Mouse (Mus musculus): ENCODE results near the gene Cltb. TPM values are rescaled to one million over a fixed set of nuclear protein-coding genes. Genes with fewer than 3 reads are reported as not detected.

Cltb gene
- polyA plus RNA-seq, 1 experiment from 2014 or later, result 91.1 TPM

DNA sequence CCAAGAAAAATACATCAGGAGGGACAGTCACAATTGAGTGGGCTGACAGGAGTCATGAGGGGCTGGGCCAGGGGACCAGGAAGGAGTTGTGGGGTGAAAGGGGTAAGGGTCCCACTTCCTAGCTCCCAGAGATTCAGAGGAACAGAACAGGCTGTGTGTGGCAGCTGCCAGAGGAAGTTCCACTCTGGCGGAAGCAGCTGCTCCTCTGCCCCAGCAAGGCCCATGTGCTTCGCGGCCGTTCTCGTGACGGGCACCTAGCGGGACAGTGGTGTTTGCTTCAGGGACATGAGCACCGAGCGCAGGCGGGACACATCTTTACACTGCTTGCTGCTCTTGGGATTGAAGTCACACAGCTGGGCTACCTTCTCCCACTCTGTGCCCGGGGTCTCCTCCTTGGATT lies 17.5 kb downstream of the Cltb start:
- WGBS, result 88% methylated on average over 11 of the region's 11 CpGs

DNA sequence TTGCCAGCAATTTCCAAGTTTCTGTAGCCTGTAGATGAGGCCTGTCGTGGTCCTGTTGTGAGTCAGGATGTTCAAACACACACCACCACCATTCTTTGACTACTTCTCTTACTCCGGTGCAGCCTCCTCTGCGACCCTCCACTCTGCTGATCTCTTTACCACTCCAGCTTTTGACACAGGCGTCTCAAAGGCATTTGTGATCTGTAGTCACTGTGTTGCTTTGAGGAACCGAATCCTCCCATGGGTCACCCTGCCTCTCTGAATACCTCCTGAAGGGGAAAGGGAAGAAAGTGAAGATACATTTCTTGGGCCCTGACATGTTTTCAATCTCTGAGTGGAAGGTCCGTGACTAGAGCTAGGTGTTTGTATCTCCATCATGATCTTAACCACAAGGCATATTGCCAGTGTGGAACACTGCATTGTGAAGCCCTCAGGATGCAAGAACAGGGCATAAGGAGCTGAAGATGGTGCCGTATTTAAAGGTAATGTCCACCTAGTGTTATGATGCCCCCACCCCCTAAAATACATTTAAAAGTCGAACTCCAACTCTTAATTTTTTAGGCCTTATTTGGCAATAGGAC lies 19.3 kb downstream of the Cltb start:
- Histone ChIP-seq H3K9ac (replicated peaks) (no peak overlapping the region), H3K4me3 (replicated peaks) (peak overlapping the region; percentile 90; the same call in 1 of the 2 replicates)

More for the DNA sequence above, 17.5 kb downstream of the Cltb start:
- H3K9ac ChIP-seq (replicated peaks), result no peak overlapping the region
- peaks cover 36% of the 10 kb centered on the region for H3K36me3 ChIP-seq
- no peak overlapping the region for H3K27ac ChIP-seq
- no peak overlapping the region for H3K4me2 ChIP-seq (replicated peaks)
- ATAC-seq, result no peak
- peaks cover 27% of the 10 kb centered on the region for H3K4me1 ChIP-seq (replicated peaks)
- H3K9me3 ChIP-seq, result no peaks in the 10 kb centered on the region
- no peak overlapping the region for H3K4me3 ChIP-seq (replicated peaks)
- no peaks in the 10 kb centered on the region for H3K27me3 ChIP-seq

DNA sequence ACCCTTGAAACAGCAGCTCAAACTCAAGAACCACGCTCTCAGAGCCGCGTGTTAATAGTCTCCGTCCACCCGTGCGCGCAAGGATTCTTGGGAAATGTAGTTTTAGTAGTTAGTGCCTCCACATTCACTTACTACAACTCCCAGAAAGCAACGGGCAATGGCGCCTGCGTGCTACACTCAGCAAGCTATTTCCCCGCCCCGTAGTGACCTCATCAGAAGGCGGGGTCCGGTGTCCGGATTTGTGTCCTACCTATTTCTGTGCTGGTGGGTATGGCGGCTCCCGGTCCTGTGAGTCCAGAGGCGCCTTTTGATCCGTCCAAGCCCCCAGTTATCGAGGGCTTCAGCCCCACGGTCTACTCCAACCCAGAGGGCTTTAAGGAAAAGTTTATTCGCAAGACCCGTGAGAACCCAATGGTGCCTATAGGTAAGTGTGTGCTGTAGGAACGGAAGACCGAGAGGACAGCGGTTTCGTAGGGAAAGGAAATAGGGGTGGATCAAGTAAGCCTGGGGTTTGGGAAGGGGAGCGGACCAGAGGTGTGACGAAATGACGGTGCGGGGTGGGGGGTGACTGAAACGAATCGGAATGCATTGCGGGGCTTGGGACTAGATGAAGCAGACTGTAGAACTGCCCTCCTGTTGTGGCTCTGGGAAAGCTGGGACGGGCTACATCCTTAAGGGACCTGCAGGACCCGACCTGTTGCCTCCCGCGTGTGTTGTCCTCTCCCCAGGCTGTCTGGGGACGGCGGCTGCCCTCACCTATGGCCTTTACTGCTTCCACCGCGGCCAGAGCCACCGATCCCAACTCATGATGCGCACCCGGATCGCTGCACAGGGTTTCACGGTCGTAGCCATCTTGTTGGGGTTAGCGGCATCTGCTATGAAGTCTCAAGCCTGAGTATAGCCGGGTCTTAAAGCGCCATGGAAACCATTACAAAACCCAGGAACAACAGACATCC lies 20.9 kb downstream of the Cltb start, which contains the start of the genes Nop16 and Higd2a:
Nop16 (minus strand) TSS at position 95 of the 956 bp plus-strand sequence.
Higd2a (plus strand) TSS at position 212 of the 956 bp plus-strand sequence.
- H3K4me1 ChIP-seq (replicated peaks), result peaks cover 28% of the 10 kb centered on the region
- peaks cover 25% of the 10 kb centered on the region for H3K36me3 ChIP-seq
- peak within 1 kb of the TSS; percentile 91 for H3K27ac ChIP-seq
- peak within 1 kb of the TSS; percentile 81 for H3K4me2 ChIP-seq (replicated peaks)
- H3K9me3 ChIP-seq, result no peaks in the 10 kb centered on the region
- ATAC-seq, result peak; percentile 97
- peak within 1 kb of the TSS; percentile 90 for H3K4me3 ChIP-seq (replicated peaks)
- WGBS, result under 1% methylated on average over 51 of the region's 51 CpGs
- peak within 1 kb of the TSS; percentile 89 for H3K9ac ChIP-seq (replicated peaks)
- no peaks in the 10 kb centered on the region for H3K27me3 ChIP-seq

More for the DNA sequence above, 19.3 kb downstream of the Cltb start:
- Histone ChIP-seq H3K27ac (no peak overlapping the region), H3K27me3 (no peaks in the 10 kb centered on the region), H3K36me3 (peaks cover 28% of the 10 kb centered on the region), H3K4me2 (replicated peaks) (peak overlapping the region; percentile 81), H3K4me1 (replicated peaks) (peaks cover 28% of the 10 kb centered on the region), H3K9me3 (no peaks in the 10 kb centered on the region)
- WGBS, result 94% methylated on average over 8 of the region's 8 CpGs
- ATAC-seq, result no peak

DNA sequence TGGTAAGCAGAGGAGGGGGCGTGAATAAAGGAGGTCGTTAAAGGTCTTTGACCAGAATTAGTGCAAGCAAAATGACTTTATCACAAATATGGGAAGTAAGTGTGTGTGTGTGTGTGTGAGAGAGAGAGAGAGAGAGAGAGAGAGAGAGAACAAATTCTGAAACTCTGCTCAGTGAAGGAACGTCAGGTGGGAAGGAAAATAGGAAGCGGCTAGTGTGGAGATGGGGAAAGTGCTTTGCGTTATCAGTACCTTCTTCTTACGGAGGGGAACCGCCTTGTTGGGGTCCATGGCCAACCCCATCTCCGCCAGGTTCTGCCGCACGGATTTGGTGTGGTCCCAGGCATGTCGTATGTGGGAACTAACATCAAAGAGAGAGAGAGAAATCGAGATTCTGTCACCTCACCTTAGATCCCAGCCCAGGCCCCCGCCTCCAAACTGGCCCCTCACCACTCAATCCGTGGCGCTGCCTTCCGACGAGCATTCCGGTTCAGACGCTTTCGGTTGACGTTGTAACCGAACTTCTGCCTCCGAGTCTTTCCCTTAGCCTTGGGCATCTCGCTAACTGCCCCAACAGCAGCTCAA lies 21.6 kb downstream of the Cltb start:
- peak overlapping the region; percentile 81 for H3K4me2 ChIP-seq (replicated peaks)
- H3K9ac ChIP-seq (replicated peaks), result peak overlapping the region; percentile 56
- H3K4me3 ChIP-seq (replicated peaks), result peak overlapping the region; percentile 90
- peaks cover 28% of the 10 kb centered on the region for H3K4me1 ChIP-seq (replicated peaks)
- H3K9me3 ChIP-seq, result no peaks in the 10 kb centered on the region
- H3K27ac ChIP-seq, result peak overlapping the region; percentile 44; the same call in 1 of the 2 replicates
- peak; percentile 59 for ATAC-seq
- no peaks in the 10 kb centered on the region for H3K27me3 ChIP-seq
- H3K36me3 ChIP-seq, result peaks cover 31% of the 10 kb centered on the region
- under 1% methylated on average over 24 of the region's 24 CpGs for WGBS

DNA sequence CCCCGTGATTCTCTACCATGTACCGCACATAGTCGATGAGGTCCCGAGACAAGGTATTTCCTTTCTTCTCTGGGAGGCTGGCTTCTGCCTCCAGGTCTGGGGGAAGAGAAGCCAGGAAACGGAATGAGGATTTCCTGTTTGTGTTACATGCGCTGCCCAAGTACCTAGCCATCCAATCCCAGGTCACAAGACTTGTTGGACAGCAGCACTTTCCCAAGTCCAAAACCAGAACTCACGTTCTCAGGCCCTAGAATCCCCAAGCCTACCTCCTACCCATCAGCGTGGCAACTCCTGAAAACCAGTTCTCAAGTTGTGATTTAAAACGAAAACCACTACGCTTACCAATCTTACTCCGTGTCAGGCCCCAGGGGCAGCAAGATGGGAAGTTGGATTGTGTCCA lies 25.3 kb downstream of the Cltb start:
- 95% methylated on average over 11 of the region's 11 CpGs for WGBS
- no peaks in the 10 kb centered on the region for H3K27me3 ChIP-seq
- H3K4me3 ChIP-seq (replicated peaks), result no peak overlapping the region
- no peak overlapping the region for H3K4me2 ChIP-seq (replicated peaks)
- ATAC-seq, result no peak
- peaks cover 16% of the 10 kb centered on the region for H3K4me1 ChIP-seq (replicated peaks)
- no peak overlapping the region for H3K9ac ChIP-seq (replicated peaks)
- peaks cover 67% of the 10 kb centered on the region for H3K36me3 ChIP-seq
- no peak overlapping the region for H3K27ac ChIP-seq
- H3K9me3 ChIP-seq, result no peaks in the 10 kb centered on the region

DNA sequence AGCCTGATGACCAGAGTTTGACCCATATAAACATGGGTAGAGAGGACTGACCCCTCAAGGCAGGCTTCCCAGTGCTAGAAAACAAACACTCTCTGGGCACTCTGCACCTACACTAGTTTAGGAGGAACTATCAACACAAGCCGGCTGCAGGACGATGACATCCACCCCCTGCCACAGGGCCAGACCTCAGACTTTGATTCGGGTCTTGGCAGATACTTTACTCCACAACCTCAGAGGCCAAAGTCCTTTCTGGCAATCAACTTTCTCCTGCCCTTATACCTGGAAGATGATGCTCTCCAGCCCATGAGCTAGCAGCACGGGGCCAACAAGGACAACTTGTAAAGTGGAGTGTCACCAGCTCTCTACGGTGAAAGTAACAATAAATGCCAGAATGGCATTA lies 28.3 kb downstream of the Cltb start:
- no peaks in the 10 kb centered on the region for H3K9me3 ChIP-seq
- peaks cover 92% of the 10 kb centered on the region for H3K36me3 ChIP-seq
- no peaks in the 10 kb centered on the region for H3K27me3 ChIP-seq
- 0 out of 2 replicates have a peak, but pooled peaks cover 11% of the 10 kb centered on the region for H3K4me1 ChIP-seq (replicated peaks)
- H3K4me3 ChIP-seq (replicated peaks), result no peak overlapping the region
- no peak overlapping the region for H3K27ac ChIP-seq
- ATAC-seq, result no peak
- no peak overlapping the region for H3K4me2 ChIP-seq (replicated peaks)
- WGBS, result 91% methylated on average over 5 of the region's 5 CpGs
- no peak overlapping the region for H3K9ac ChIP-seq (replicated peaks)

DNA sequence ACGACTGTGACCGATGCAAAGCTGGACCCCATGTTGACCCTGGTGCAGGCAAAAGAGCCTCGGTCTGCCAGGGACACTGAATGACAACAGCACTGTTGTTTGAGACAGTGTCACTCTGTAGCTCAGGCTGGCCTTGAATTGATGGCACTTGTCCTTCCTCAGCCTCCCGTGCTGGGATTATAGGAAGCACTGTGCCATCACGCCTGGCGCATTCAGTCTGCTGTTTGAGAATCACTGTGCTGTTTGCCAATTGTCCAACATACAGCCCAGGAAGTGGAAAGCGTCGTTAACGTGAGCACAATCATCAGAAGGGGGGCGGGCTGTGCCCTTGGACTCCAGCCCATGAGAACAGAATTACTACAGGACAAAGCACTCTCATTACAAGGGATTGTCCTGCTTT lies 29.0 kb downstream of the Cltb start:
- Histone ChIP-seq H3K9ac (replicated peaks) (no peak overlapping the region), H3K9me3 (no peaks in the 10 kb centered on the region), H3K4me3 (replicated peaks) (no peak overlapping the region), H3K4me2 (replicated peaks) (no peak overlapping the region), H3K36me3 (peaks cover 93% of the 10 kb centered on the region), H3K27ac (no peak overlapping the region), H3K27me3 (no peaks in the 10 kb centered on the region), H3K4me1 (replicated peaks) (peaks cover 14% of the 10 kb centered on the region; the same call in 1 of the 2 replicates)
- 76% methylated on average over 10 of the region's 10 CpGs for WGBS
- no peak for ATAC-seq

DNA sequence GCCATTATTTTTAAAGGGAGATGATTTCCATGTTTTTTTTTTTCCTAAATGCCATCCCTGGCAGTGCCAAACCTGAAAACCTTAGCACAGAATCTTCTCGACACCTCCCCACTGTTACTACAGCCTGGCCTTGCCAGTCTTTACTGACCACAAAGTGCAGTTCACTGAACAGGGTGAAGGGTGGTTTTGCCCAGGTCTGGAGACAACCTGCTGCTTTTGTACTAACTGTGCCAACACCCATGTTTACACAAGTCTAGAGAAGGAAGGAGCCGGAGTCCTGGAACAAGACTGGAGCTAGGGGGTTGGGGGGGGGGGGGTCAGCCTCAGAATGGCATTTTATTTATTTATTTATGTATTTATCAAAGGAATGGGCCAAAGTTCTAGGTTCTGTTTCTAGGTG lies 29.8 kb downstream of the Cltb start:
- H3K4me2 ChIP-seq (replicated peaks), result no peak overlapping the region
- peaks cover 97% of the 10 kb centered on the region for H3K36me3 ChIP-seq
- no peak overlapping the region for H3K9ac ChIP-seq (replicated peaks)
- WGBS, result 85% methylated on average over 2 of the region's 2 CpGs
- no peak overlapping the region for H3K27ac ChIP-seq
- H3K4me1 ChIP-seq (replicated peaks), result peaks cover 21% of the 10 kb centered on the region
- ATAC-seq, result no peak
- H3K9me3 ChIP-seq, result no peaks in the 10 kb centered on the region
- H3K4me3 ChIP-seq (replicated peaks), result no peak overlapping the region
- no peaks in the 10 kb centered on the region for H3K27me3 ChIP-seq

DNA sequence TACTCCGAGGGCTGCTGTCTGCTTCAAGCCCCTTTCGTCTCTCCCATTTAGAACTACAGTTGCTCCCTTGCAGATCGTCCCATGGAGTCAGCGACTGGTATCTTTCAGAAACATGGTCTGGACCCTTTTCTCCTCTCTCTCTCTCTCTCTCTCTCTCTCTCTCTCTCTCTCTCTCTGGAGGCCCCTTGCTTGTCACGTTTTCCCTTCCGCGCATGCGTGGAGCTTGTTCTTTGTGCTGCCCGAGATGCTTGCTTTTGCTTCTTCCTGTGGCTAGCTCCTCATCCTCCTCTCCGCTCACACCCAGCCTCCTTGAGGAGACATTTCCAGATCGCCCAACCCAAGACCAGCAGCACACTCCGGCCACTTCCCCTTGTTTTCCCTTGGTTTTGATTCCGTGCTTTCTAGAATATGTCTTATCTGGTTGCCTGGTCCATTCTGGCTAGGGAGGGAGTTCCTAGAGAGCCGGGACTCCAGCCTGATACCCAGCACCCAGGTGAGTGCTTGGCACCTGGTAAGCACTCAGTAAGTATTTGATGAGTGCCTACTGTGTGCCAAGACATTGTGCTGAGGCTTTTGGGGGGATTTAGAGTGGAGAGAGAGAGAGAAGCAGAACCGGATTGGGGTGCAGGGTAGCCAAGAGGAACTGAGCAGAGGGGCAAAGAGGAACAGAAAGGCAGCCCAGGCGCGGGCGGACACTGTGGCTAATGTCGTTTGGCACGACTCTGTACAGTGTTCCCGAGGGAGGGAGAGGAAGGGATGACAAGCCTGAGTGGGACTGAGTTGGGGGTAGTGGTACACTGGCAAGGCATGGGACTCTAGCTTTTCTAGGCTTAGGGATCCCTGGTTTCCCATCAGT lies 33.3 kb downstream of the Cltb start:
- peak overlapping the region; percentile 33 for H3K9ac ChIP-seq (replicated peaks)
- no peak overlapping the region for H3K27ac ChIP-seq
- no peak overlapping the region; the same call in 1 of the 2 replicates for H3K4me2 ChIP-seq (replicated peaks)
- no peak for ATAC-seq
- no peak overlapping the region for H3K4me3 ChIP-seq (replicated peaks)
- no peaks in the 10 kb centered on the region for H3K9me3 ChIP-seq
- peaks cover 62% of the 10 kb centered on the region for H3K36me3 ChIP-seq
- H3K4me1 ChIP-seq (replicated peaks), result peaks cover 36% of the 10 kb centered on the region
- 88% methylated on average over 21 of the region's 21 CpGs for WGBS
- H3K27me3 ChIP-seq, result peaks cover 6% of the 10 kb centered on the region; the same call in 1 of the 2 replicates

DNA sequence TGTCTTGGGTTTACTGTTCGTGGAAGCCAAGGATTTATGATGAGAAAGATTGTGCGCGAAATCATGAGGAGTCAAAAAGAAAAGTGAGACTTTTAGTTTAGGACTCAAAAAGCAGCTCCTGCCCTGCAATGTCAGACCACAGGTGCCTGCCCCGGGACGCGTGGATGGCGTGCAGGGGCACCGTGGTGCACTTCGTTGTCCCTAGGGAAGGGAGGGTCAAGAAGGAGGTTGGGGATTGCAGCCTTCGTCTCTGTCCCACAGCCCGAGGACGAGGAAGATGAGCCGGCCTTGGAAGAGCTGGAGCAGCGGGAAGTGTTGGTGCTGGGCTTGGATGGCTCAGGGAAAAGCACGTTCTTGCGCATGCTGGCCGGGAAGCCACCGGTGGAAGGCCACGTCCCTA lies 35.7 kb downstream of the Cltb start:
- WGBS, result 2% methylated on average over 19 of the region's 19 CpGs
- peak; percentile 32; the same call in 1 of the 2 replicates for ATAC-seq
- peak overlapping the region; percentile 84 for H3K27ac ChIP-seq

DNA sequence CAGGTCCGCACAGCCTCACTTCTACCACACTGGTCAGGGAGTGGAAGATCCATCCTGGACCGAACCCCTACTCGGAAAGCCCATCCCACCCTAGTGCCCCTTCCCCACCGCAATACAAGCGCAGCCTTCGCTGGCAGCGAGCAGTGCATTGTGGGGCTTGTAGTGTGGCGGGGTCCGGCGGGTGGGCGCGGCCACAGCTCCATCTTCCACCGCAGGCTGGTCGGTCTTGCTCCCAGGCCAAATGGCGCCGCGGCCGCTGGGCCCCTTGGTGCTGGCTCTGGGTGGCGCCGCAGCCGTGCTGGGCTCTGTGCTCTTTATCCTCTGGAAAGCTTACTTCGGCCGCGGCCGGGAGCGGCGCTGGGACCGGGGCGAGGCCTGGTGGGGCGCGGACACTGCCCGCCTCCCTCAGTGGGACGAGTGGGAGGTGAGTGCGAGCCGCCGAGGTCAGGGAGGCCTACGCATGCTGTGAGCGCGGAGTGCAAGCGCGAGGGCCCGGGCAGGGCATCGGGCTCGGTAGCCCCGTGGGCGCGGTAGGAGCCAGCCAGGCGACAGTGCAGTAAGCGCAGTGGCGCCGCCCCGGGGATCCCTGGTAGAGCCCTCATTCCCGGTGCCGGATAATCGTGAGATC lies 36.2 kb downstream of the Cltb start, which contains the start of gene Arl10:
Arl10 (plus strand) TSS at position 162 of the 628 bp plus-strand sequence.
- peak within 1 kb of the TSS; percentile 96 for H3K4me2 ChIP-seq (replicated peaks)
- peaks cover 6% of the 10 kb centered on the region; the same call in 1 of the 2 replicates for H3K27me3 ChIP-seq
- peak within 1 kb of the TSS; percentile 84 for H3K27ac ChIP-seq
- peak; percentile 95 for ATAC-seq
- under 1% methylated on average over 55 of the region's 55 CpGs for WGBS
- peaks cover 33% of the 10 kb centered on the region for H3K36me3 ChIP-seq
- H3K9ac ChIP-seq (replicated peaks), result peak within 1 kb of the TSS; percentile 97
- H3K4me3 ChIP-seq (replicated peaks), result peak within 1 kb of the TSS; percentile 98
- H3K4me1 ChIP-seq (replicated peaks), result peaks cover 36% of the 10 kb centered on the region
- no peaks in the 10 kb centered on the region for H3K9me3 ChIP-seq

More for the DNA sequence above, 35.7 kb downstream of the Cltb start:
- Histone ChIP-seq H3K9me3 (no peaks in the 10 kb centered on the region), H3K4me1 (replicated peaks) (peaks cover 36% of the 10 kb centered on the region), H3K4me2 (replicated peaks) (peak overlapping the region; percentile 96), H3K27me3 (peaks cover 6% of the 10 kb centered on the region; the same call in 1 of the 2 replicates), H3K4me3 (replicated peaks) (peak overlapping the region; percentile 98), H3K36me3 (peaks cover 38% of the 10 kb centered on the region), H3K9ac (replicated peaks) (peak overlapping the region; percentile 97)
